Mouse (Mus musculus) spleen, postnatal 4 days (tissue): ENCODE results near the gene Qser1.
A peak's percentile ranks its signal among the peaks of the same experiment; 100 is the strongest.

Experiments
- DNase-seq, 2 experiments: peaks; one replicate each; pipeline ENCODE4 v3.0.0; 2022; ENCODE audit warnings: low spot score in 2 of 2

Qser1 gene

GRCm38 (mm10) chr2:104817555-104818330 lies 1.2 kb upstream of the Qser1 start:
- DNase-seq = no peak

DNA sequence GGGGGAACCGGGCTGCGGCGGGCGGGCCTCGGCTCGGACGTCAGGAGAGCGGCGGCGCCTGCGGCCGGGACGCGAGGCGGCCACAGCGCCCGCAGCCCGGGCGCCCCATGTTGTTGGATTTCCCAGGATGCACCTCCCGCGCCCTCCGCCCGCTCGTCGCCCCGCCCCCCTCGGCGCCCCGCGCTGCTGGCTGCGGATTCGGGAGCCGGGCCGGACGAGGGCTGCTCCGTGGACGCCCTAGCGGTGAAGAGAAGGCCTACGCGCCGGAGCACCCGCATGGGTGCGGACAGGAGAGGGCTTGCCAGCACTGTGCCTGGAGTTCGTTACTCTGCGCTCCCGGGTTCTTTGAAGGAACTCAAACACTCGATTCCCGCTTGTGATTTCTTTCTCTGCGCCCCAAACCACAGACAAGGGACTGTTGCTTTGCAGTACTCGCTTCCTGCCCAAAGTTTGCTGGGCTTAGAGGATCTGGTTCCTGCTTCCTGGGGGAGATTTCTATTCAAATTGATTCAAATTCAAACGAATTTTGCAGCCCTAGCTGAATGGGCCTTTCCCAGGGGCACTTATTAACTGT lies 393 bp upstream of the Qser1 start:
- peak; percentile 82 to 91 for DNase-seq

DNA sequence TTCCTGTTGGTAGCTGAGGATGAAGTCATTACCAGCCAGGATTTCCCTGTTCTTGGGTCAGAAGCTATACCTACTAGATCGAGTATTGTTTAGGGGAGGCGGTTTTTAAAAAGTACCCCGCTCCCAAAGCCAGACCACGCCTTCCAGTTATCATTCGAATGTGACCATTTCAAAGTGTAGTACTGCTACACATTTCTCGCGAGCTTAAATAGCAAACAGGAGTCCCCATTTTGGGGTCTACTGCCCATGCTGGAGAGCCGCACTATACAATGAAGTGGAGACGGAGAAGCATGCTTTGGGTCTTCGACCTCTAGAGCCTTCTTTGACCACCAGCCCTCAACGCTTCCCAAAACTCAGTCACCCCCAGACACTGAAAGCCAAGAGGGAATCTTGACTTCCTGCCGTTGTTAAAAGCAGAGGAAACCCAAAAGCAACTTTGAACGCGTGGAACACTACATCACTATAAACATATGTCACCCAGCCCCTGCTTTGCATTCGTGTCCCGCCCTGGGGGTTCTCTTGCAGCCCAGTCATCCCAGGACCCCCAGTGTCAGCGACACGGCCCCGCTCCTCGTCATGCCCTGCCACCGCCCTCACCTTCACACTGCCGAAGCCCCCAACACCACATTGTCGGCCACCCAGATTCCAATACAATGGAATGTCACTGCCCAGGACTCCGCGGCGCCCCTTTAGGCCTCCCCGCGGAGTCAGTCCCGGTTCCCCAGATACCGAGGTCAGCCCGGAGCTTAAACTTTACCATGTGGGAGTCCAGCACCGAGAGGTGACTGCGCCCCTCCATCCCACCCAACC lies 794 bp downstream of the Qser1 start:
- DNase-seq = peak in 1 of 2 experiments; percentile 24

DNA sequence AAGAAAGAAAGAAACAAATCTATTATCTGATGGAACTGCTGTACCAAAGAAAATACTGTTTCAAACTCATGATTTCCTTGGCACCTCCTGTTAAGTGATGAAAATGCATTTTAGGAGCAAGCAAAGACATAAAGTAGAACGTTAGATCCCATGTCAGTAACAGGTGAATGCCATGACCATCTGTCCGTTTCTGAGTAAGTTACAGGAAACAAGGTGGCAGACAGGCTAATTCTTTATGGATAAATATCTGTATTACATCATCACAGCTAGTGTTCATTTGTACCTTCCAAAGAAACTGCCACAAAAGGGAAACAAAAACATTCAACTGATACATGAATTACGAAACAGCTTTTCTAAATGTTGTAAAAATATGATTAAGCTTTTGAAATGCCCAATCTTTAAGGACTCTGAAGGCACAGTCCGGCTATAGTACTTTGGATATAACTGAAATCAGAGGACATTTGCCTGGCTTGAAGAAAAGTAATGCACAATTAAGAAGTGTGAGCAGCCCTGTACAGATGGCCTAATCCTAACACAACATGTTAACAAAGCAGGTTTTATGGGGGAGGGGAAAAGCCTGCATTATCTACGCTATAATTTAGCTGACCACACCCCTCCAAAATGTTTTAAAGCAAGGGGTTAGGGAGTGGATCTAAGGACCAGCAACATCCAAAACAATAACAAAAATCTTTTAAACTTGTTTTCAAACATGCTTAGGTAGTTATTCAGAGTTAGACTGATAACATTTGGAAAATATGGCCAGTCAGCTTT lies 2.2 kb downstream of the Qser1 start:
- no peak for DNase-seq

DNA sequence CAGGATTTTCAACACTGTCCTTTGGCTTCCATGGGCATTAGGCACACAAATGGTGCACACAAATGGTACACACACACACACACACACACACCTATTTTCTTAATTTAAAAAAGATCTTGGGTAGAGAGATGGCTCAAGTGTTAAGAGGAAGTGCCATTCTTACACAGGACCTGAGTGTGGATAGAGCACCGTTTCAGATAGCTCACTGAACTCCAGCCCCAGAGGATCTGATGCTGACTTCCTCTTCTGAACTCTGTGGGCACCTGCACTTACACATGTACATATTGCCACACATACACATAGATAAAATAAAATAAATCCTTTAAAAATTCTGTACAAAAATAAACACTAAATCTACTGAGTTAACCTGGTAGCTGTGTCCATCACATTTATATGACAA lies 11.1 kb downstream of the Qser1 start:
- no peak for DNase-seq

DNA sequence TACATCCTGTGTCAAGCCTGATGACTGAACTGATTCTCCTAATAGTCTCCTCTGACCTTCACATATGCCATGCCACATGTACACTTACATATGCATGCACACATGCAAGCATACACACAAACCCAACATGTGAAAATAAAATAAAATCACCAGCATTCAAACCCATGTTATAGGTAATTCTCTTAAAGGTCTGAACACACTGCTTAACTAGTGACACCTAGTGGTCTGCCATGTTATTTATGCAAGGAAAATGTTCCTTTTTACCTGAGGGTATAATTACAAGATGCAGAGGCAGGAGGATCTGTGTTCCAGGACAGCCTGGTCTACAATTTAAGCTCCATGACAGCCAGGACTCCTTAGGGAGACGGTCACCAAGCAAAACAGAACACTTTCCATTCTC lies 41.8 kb downstream of the Qser1 start:
- DNase-seq = no peak

GRCm38 (mm10) chr2:104768697-104769096 lies 47.9 kb downstream of the Qser1 start:
- DNase-seq = no peak

DNA sequence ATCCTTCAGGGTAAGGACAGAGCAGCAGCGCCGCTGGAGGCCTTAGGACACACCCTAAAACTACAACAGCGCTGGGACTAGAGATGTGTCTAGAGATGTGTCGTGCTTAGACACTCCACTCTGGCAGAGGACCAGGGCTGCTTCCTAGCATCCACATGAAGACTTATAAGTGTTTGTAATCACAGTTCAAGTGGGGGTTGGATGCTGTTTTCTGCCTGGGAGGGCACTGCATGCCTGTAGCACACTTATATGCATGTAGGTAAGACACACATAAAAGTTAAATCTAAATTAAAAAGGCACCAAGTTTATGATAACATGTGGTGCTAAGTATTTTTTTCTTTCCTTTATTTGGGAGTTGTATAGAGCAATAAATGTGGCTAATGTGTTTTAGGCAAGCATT lies 52.5 kb downstream of the Qser1 start:
- DNase-seq = no peak

- no peak for DNase-seq
Observed at GRCm38 (mm10) chr2:104763134-104763703, 53.3 kb downstream of the Qser1 start.

- DNase-seq = no peak
Observed at GRCm38 (mm10) chr2:104750611-104751010, 65.9 kb downstream of the Qser1 start.

DNA sequence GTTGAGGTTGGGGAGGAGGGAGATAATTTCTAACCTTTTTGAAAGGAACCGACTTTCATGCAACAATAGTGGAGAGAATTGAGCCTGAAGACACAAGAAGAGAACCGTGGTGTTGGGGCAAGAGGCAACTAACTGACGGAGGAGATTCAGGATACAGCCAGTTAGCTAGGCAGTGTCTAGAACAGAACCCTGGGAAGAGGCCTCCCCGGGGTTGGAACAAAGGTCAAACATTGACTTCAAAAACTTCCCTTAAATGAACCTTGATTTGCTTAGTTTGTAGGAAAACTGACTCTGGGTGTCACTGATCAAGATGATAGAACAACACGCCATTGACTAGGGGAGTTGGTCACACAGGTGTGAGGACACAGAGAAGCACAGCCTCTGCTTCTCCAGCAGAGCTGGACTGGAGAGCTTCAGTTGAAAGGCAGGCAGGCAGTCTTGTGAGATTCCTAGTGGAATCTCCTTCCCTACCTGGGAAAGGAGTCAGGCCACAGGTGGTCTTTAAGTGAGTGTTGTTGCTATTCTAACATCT lies 67.8 kb downstream of the Qser1 start:
- DNase-seq = no peak

DNA sequence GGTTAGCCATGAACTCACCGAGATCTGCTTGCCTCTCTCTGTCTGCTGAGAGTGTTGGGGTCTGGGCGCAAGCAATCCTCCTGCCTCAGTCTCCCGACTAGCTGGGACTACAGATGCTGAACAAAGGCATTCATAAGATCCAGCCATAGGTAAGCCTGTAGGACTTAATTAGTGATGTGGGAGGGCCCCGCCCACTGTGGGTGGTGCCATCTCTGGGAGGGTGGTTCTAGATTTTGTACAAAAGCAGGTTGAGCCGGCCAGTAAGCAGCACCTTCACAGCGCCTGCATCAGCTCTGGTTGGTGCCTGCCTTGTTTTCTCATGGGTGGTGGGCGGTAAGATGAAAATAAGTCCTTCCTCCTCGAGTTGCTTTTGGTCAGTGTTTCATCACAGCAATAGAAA lies 70.3 kb downstream of the Qser1 start:
- DNase-seq = no peak

DNA sequence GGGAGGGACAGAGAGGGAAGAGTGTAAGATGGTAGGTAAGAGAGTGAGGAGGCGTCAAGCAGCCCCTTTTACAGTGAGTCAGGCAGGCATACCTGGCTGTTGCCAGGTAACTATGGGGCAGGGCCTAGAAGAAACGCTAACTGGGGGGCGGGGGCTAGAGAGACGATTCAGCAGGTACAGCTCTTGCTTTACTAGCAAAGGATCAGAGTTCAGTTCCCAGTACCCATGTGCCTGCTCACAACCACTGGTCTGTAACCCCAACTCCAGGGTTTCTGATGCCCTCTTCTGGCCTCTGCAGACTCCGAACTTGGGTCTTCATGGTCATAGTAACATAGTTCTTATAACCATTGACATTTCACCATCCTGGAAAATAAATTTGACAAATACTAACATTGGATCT lies 72.6 kb downstream of the Qser1 start:
- DNase-seq = no peak

DNA sequence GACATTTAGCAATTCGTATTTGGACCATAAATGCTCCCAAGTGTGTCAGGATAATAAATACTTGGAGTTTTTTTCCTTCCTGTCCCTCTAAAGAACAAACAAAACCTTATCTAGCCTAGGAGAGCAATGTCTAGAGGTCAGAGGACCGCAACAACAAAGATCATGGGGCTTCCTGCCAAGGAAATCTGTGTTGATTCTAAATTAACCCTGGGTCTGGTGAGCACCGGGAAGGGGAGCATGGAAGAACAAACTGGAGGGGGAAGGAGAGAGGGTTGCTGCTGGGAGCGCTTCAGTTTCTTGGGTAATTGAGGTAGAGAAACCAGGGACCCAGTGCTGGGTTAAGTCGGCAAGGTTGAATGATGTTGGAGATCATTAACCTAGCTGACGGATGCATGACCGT lies 73.4 kb downstream of the Qser1 start:
- DNase-seq = no peak

DNA sequence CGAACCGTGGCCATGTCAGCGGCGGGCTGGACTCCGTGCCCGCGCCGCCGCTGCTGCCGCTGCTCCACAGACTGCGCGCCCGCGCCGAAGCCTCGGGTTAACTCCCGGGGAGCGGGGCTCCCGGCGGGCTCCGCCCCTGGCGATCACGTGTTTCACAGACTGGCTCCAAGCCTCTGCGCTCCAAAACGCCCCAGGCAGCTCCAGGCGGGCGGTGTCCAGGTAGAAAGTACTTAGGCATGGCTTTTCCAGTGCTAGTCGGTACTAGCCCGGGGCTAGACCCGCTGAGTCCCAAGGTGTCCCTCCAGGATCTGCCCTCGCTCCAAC lies 73.9 kb downstream of the Qser1 start, which contains the start of gene Depdc7:
Gene Depdc7 (minus strand): TSS at position 138 of the 324 bp plus-strand sequence.
- peak; percentile 84 to 92 for DNase-seq

DNA sequence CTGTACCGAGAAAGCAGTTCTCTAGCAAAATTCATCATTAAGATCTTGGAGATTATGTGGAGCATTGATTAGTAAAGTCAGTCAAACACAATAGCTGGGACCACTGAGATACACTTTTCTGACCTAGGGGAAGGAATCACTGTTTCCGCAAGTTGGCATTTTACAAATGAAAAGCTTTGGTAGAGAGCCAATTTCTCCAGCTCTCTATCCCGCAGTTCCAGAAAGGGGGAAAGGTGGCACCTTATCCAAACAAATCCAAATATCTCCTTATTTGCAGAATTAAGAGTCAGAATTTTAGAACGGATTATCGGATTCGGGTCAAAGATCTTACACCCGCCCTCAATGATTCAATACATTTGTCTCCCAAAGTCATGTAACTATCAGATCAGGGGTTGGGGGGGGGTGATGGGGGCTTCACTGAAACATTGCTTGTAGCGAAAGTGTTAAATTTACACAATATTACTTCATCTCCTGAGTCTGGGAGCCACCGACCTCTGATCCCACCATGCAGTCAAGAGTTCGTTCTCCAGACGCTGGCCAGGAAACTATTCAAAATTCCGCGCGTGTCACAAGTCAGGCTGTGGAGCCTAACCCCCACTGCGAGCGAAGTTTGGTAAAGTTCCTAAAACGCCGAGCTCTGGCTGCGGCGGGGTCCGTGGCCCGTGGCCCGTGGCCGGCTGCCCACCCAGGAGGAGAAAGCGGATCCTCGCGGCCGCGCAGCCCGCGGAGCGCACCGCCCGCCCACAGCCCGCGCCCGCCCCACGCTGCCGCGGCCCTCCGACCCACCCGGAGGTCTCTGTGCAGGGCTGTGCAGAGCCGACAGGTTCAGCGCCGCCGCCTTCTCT lies 74.4 kb downstream of the Qser1 start:
- DNase-seq = no peak

GRCm38 (mm10) chr2:104741015-104741758 lies 75.4 kb downstream of the Qser1 start:
- DNase-seq = no peak

DNA sequence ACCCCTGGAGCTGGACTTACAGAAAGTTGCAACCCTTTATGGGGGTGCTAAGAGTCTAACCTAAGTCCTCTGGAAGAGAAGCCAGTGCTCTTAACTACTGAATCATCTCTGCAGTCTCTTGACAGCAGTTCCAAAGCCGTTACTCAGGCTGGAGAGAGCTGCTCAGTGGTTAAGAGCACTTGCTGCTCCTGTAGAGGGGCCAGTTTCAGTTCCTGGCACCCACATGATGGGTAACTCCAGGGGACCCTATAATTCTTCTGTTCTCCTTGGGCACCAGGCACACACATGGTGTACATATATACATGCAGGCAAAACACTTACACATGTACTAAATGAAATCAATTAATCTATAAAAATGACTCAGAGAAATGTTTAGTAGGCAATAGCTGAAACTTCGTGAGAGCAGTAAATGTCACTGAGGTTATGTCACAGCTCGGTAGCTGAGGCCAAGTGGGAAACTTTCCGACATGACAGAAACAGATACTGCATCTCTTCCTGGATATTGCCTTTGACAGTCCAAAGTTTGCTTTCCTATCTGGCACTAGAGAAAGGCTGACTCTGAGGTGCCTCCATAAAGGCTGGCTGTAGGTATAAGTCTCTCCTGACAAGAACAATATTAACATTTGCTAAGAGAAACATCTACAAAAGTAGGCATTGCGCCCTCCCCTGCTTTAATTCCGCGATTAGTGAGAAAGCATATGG lies 76.2 kb downstream of the Qser1 start:
- DNase-seq = no peak

GRCm38 (mm10) chr2:104739691-104740090 lies 76.9 kb downstream of the Qser1 start:
- no peak for DNase-seq
